Mouse (Mus musculus) spleen, adult 12 weeks (tissue): ENCODE results near the gene Gm13272.
"Not testable (repeated sequence)": the region's sequence is repeated elsewhere in the genome, so short reads cannot be mapped to it uniquely, and the experiment has no call there.

Source experiments
- DNase-seq: peaks from one replicate; pipeline ENCODE4 v3.0.0; 2022; ENCODE audit warnings: low spot score

The Gm13272 gene

DNA sequence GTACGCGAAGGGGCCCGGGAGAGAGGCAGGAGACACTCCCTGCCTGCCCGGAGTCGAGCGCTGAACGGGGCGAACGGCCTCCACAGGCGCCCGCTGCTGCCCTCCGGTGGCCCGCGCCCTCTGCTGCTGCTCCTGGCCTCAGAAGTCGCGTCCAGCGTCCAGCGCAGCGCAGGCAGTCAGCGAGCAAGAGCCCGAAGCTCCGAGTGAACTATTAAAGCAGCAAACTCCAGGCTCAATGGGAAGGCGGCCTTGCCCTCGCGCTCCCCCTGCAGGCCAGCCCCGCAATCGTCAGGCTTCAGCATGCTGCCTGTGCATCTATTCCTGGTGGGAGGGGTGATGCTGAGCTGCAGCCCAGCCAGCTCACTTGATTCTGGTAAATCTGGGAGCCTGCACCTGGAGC lies 5.8 kb downstream of the Gm13272 start, which contains the start of gene Gm13276:
TSS of gene Gm13276 (plus strand) at position 301 of the 400 bp plus-strand sequence.
- DNase-seq, result not testable (repeated sequence)

GRCm38 (mm10) chr4:88788402-88788801 lies 8.8 kb downstream of the Gm13272 start, which contains the start of gene Gm13277:
Gene Gm13277, plus strand, starts transcription at chr4:88788632.
- not testable (repeated sequence) for DNase-seq

GRCm38 (mm10) chr4:88791250-88791649 lies 11.6 kb downstream of the Gm13272 start, which contains the start of gene Gm13278:
Gene Gm13278, plus strand, starts transcription at chr4:88791550.
- not testable (repeated sequence) for DNase-seq

DNA sequence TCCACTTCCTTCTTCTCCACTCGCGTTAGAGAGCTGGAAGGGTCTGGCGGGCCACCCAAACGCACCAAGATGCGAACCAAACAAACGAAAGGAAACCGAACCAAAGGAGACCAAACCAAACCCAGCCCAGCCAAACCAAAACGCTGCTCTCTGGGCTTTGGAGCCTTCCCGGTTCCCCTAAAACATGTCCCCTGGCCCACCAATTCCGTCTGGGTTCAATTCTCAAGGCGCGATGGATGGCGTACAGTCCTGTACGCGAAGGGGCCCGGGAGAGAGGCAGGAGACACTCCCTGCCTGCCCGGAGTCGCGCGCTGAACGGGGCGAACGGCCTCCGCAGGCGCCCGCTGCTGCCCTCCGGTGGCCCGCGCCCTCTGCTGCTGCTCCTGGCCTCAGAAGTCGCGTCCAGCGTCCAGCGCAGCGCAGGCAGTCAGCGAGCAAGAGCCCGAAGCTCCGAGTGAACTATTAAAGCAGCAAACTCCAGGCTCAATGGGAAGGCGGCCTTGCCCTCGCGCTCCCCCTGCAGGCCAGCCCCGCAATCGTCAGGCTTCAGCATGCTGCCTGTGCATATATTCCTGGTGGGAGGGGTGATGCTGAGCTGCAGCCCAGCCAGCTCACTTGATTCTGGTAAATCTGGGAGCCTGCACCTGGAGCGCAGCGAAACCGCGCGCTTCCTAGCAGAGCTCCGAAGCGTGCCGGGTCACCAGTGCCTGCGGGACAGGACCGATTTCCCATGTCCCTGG lies 14.5 kb downstream of the Gm13272 start, which contains the start of gene Gm13275:
TSS of gene Gm13275 (plus strand) at position 552 of the 740 bp plus-strand sequence.
- not testable (repeated sequence) for DNase-seq

DNA sequence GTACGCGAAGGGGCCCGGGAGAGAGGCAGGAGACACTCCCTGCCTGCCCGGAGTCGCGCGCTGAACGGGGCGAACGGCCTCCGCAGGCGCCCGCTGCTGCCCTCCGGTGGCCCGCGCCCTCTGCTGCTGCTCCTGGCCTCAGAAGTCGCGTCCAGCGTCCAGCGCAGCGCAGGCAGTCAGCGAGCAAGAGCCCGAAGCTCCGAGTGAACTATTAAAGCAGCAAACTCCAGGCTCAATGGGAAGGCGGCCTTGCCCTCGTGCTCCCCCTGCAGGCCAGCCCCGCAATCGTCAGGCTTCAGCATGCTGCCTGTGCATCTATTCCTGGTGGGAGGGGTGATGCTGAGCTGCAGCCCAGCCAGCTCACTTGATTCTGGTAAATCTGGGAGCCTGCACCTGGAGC lies 17.4 kb downstream of the Gm13272 start, which contains the start of gene Gm13279:
TSS of gene Gm13279 (plus strand) at position 301 of the 400 bp plus-strand sequence.
- not testable (repeated sequence) for DNase-seq

DNA sequence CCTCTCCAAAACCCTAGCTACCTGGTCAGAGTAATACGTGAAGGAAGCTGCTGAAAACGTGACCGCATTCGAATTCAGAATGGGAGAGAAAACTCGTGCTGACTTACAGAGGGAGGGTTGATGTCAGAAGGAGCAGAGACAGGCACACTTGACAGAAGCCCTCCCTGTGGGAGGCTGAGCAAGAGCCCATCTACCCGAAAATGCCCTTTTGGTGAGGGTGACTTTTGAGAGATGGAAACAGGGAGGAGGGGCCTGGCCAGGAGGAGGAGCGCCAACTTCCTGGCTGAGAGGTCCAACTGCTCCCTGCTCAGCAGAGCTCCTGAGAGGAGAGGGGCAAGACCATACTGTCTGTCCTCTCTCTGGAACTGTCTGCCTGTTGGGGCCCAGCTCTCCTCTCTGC lies 19.7 kb downstream of the Gm13272 start, which contains the start of gene Gm13285:
TSS of gene Gm13285 (plus strand) at position 301 of the 400 bp plus-strand sequence.
- DNase-seq, result not testable (repeated sequence)

DNA sequence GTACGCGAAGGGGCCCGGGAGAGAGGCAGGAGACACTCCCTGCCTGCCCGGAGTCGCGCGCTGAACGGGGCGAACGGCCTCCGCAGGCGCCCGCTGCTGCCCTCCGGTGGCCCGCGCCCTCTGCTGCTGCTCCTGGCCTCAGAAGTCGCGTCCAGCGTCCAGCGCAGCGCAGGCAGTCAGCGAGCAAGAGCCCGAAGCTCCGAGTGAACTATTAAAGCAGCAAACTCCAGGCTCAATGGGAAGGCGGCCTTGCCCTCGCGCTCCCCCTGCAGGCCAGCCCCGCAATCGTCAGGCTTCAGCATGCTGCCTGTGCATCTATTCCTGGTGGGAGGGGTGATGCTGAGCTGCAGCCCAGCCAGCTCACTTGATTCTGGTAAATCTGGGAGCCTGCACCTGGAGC lies 23.3 kb downstream of the Gm13272 start, which contains the start of gene Gm13287:
TSS of gene Gm13287 (plus strand) at position 301 of the 400 bp plus-strand sequence.
- DNase-seq, result not testable (repeated sequence)

DNA sequence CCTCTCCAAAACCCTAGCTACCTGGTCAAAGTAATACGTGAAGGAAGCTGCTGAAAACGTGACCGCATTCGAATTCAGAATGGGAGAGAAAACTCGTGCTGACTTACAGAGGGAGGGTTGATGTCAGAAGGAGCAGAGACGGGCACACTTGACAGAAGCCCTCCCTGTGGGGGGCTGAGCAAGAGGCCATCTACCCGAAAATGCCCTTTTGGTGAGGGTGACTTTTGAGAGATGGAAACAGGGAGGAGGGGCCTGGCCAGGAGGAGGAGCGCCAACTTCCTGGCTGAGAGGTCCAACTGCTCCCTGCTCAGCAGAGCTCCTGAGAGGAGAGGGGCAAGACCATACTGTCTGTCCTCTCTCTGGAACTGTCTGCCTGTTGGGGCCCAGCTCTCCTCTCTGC lies 25.6 kb downstream of the Gm13272 start, which contains the start of gene Gm13288:
TSS of gene Gm13288 (plus strand) at position 301 of the 400 bp plus-strand sequence.
- not testable (repeated sequence) for DNase-seq

GRCm38 (mm10) chr4:88805761-88806160 lies 26.1 kb downstream of the Gm13272 start:
- not testable (repeated sequence) for DNase-seq

DNA sequence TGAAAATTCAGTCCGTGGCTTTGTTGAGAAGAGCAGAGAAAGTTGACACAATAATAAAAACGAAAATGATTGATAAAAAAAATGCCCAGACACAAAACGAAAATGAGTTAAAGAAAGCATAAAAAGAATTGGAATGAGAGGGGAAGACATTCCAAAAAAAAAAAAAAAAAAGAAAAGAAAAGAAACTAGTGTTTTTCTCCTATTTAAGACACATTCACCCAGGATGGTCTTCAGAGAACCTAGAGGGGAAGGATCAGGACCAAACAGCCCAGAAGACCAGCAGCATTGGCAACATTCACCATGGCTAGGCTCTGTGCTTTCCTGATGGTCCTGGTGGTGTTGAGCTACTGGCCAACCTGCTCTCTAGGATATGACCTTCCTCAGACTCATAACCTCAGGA lies 36.3 kb downstream of the Gm13272 start, which contains the start of gene Ifna7:
TSS of gene Ifna7 (plus strand) at position 301 of the 400 bp plus-strand sequence.
- no peak for DNase-seq

GRCm38 (mm10) chr4:88819659-88820058 lies 40.0 kb downstream of the Gm13272 start, which contains the start of gene Ifna11:
Gene Ifna11, plus strand, starts transcription at chr4:88819959.
- no peak for DNase-seq

- DNase-seq, result no peak
Measured at GRCm38 (mm10) chr4:88822995-88823394, 43.3 kb downstream of the Gm13272 start.

DNA sequence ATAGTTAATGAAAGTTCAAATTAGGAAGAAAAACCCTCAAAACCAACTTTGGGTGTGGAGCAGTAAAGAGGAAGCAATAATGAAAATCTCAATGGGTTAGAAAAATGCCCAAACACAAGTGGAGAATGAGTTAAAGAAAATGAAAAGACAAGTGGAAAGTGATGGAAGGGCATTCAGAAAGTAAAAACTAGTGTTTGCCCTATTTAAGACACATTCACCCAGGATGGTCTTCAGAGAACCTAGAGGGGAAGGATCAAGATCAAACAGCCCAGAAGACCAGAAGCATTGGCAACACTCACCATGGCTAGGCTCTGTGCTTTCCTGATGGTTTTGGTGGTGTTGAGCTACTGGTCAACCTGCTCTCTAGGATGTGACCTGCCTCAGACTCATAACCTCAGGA lies 47.5 kb downstream of the Gm13272 start, which contains the start of gene Ifna6:
TSS of gene Ifna6 (plus strand) at position 301 of the 400 bp plus-strand sequence.
- not testable (repeated sequence) for DNase-seq
